ENCODE assay signal across 8 mouse cellular contexts in the genomic region with DNA sequence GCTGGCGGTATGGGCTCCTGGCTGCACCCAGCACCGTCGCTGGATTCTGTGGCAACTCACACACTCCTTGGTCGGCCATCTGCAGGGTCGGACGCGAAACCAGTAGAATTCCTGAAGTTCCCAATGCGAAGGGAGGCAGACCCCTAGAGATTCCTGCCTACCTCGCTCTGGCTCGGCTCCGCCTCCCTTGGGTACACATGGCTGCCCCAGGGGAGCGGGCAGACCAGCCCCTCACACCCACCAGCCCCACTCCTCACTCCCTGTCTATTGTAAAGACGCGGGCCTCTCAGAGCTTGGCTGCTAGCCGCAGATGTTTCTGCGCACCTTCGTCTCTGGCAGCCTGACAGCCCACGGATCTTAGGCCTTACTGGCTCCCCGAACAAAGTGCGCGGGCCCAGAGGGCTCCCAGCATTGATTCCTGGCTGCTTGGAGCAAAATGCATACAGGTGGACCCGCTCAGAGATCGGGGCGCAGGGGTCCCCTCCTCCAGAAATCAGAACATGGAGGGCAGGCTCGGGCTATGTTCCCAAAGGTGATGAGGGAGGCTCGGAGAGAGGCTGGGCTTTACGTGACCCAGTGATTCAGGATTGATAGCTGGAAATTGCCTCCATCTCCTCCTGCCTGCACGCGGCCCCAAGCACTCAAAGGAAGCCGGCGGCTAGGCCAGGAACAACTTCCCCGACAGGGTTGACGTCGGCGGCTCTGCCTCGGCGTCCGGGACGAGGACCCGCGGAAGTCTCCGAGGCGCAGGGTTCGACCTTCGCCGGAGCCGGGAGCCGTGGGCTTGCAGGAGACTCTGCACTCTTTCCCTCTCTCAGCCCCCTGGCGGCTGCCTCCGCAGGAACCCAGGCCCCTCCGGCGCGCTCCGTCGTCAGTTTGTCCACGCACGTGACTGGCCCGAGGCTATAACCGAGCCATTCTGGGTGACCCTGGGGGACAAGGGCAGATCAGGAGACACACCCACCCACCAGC. TPM values are rescaled to one million over a fixed set of nuclear protein-coding genes. Genes with fewer than 3 reads are reported as not detected.
DNase-seq lines count a peak whose midpoint lies in the region.

No protein-coding gene starts in this region.

- peak; percentile 15 for DNase-seq in adrenal gland, postnatal 25 days
- DNase-seq in adrenal gland, postnatal 4 days (ENCODE audit: low spot score in 2 of 2), result no peak
- DNase-seq in NIH3T3 (ENCODE audit: low read depth), result peak; percentile 30
- peak; percentile 52 for DNase-seq in heart, postnatal 4 days
- peak; percentile 62 for DNase-seq in midbrain, embryonic 10.5 days (ENCODE audit: low spot score)
- DNase-seq in thymus, postnatal 10 days (ENCODE audit: low spot score in 2 of 2), result peak; percentile 29 to 63
- DNase-seq in cerebellum, adult 9-11 months, result no peak
- no peak for DNase-seq in gastrocnemius, postnatal 10 days

- H3K4me1 ChIP-seq in midbrain, embryonic 10.5 days, result peaks cover 53% of the 10 kb centered on the region

- H3K27me3 ChIP-seq in midbrain, embryonic 10.5 days (ENCODE audit: low read depth, poor library complexity, severe bottlenecking), result peaks cover 98% of the 10 kb centered on the region

- peak overlapping the region; percentile 38 for H3K4me3 ChIP-seq in midbrain, embryonic 10.5 days

- H3K9me3 ChIP-seq in midbrain, embryonic 10.5 days (replicated peaks), result no peaks in the 10 kb centered on the region

- WGBS in midbrain, embryonic 10.5 days, result 1% methylated on average over 59 of the region's 59 CpGs

- H3K36me3 ChIP-seq in midbrain, embryonic 10.5 days, result no peaks in the 10 kb centered on the region

- H3K27ac ChIP-seq in midbrain, embryonic 10.5 days (replicated peaks), result no peak overlapping the region; the same call in 1 of the 2 replicates

RNA-seq across cellular contexts. Expression of a gene that starts 0.9 kb away (rescaled TPM):
- total RNA-seq in adrenal gland, postnatal 25 days (2021), result 0.52 TPM in 1 of 2 replicates, not detected in the other
- total RNA-seq in adrenal gland, postnatal 4 days (2021), result 1 to 10 TPM in 1 of 2 experiments, under 1 TPM in 1; 0.59 to 1.0 TPM
- total RNA-seq in heart, postnatal 4 days (2021), result under 1 TPM; 0.55 to 0.68 TPM
- 0.97 and 1.7 TPM in 2 replicates for polyA plus RNA-seq in midbrain, embryonic 10.5 days (2016; fragmentation: Nextera tagmentation; extraction: Ambion mirVana)
- 1 to 10 TPM; 2.3 to 5.5 TPM for total RNA-seq in gastrocnemius, postnatal 10 days (2021)

RNA-seq across cellular contexts. Expression of a gene that starts 30.9 kb away (rescaled TPM):
- total RNA-seq in adrenal gland, postnatal 25 days (2021), result not detected in 2 replicates
- 1 to 10 TPM in 1 of 2 experiments, under 1 TPM in 1; 0.39 to 1.1 TPM for total RNA-seq in adrenal gland, postnatal 4 days (2021)
- 1 to 10 TPM in 1 of 2 experiments, under 1 TPM in 1; 0.32 to 1.1 TPM for total RNA-seq in heart, postnatal 4 days (2021)
- 4.5 and 4.6 TPM in 2 replicates for polyA plus RNA-seq in midbrain, embryonic 10.5 days (2016; fragmentation: Nextera tagmentation; extraction: Ambion mirVana)
- not detected for total RNA-seq in gastrocnemius, postnatal 10 days (2021)

RNA-seq across cellular contexts. Expression of a gene that starts 34.9 kb away (rescaled TPM):
- 2.8 and 5.5 TPM in 2 replicates for total RNA-seq in adrenal gland, postnatal 25 days (2021)
- 10 to 100 TPM in 1 of 2 experiments, 1 to 10 TPM in 1; 7.3 to 10.7 TPM for total RNA-seq in adrenal gland, postnatal 4 days (2021)
- total RNA-seq in heart, postnatal 4 days (2021), result 1 to 10 TPM; 4.0 to 5.1 TPM
- 3.7 and 5.8 TPM in 2 replicates for polyA plus RNA-seq in midbrain, embryonic 10.5 days (2016; fragmentation: Nextera tagmentation; extraction: Ambion mirVana)
- total RNA-seq in gastrocnemius, postnatal 10 days (2021), result 1 to 10 TPM; 1.6 to 3.6 TPM

RNA-seq across cellular contexts. Expression of a gene that starts 38.4 kb away (rescaled TPM):
- 8.4 and 11.4 TPM in 2 replicates for total RNA-seq in adrenal gland, postnatal 25 days (2021)
- total RNA-seq in adrenal gland, postnatal 4 days (2021), result 10 to 100 TPM; 18.9 to 28.7 TPM
- 10 to 100 TPM; 10.4 to 15.2 TPM for total RNA-seq in heart, postnatal 4 days (2021)
- 31.2 and 42.8 TPM in 2 replicates for polyA plus RNA-seq in midbrain, embryonic 10.5 days (2016; fragmentation: Nextera tagmentation; extraction: Ambion mirVana)
- total RNA-seq in gastrocnemius, postnatal 10 days (2021), result 10 to 100 TPM in 1 of 2 experiments, 1 to 10 TPM in 1; 7.9 to 15.7 TPM

Comparison
In these comparisons a context has a peak if more than half of its experiments do, and no peak if none do; other contexts are left out.
1. DNase-seq: peak in adrenal gland, postnatal 25 days (single experiment), NIH3T3 (single experiment), heart, postnatal 4 days (single experiment), midbrain, embryonic 10.5 days (single experiment) and thymus, postnatal 10 days (2 of 2); none in adrenal gland, postnatal 4 days (0 of 2), cerebellum, adult 9-11 months (single experiment) and gastrocnemius, postnatal 10 days (single experiment).